Mouse (Mus musculus) urinary bladder, postnatal 14 days (tissue): ENCODE measurements at regions not wholly inside any gene's neighbourhood (a gene's known extent, or its start where the extent isn't known, plus 50 kb on each side); places are given as distances from the start of the nearest gene placed in this dataset.

Source experiments
- DNase-seq: peaks from one replicate; pipeline ENCODE4 v3.0.0; 2021; ENCODE audit warnings: low spot score

DNA sequence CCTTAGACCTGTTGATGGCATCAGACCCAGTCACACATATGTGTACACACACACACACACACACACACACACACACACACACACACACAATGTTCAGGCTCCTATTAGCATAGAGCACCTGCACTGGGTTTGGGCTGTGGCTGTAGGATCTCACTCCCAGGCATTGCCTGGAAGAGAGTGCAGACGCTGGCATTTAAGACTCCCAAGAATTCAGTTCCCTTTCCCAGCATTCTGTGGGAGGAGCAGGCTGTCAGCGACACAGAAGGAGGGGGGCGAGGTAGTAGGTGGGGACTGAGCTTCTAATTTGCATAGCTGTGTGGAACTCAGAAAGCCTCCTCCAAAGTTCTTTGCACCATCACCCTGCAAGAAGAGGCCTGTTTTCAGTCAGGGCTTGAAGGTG is 374.2 kb upstream of the Fam49b start:
- peak; percentile 5 for DNase-seq

DNA sequence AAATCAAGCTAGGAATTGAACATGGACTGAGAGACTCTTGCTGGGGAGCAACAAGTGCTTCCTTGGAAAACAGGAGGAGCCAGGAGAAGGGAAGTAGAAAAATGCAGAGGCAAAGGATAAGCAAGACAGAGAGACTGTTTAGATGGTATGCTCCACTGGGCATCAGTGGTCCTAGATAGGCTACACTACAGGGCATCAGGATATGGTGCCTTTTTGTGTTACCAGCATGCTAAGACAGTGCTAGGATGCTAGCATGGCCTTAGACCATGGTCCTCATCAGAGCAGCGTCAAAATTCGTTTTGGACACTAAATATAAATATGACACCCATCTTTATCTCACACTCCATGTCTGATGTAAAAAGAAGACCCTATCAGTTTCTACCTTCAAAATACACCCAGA is 374.6 kb upstream of the Fam49b start:
- DNase-seq = no peak

DNA sequence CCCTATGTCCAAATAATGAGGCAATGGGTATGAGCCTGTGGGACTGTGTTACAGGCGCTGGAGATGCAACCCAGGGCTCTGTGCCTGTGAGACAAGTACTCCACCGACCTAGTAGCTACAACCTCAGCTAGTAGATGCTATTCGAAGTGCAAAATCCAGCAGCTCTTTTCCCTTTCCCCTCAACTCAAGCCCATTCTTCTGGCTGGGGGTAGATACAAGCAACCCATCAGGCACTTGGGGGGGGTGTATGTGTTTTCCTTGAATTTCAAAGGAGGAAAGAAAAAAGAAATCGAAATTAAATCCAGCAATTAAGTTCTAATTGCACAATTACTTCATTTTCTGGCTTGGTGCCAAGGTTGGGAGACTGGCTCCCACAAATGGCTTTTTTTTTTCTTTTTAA is 372.4 kb upstream of the Gm21798 start:
- DNase-seq = no peak

DNA sequence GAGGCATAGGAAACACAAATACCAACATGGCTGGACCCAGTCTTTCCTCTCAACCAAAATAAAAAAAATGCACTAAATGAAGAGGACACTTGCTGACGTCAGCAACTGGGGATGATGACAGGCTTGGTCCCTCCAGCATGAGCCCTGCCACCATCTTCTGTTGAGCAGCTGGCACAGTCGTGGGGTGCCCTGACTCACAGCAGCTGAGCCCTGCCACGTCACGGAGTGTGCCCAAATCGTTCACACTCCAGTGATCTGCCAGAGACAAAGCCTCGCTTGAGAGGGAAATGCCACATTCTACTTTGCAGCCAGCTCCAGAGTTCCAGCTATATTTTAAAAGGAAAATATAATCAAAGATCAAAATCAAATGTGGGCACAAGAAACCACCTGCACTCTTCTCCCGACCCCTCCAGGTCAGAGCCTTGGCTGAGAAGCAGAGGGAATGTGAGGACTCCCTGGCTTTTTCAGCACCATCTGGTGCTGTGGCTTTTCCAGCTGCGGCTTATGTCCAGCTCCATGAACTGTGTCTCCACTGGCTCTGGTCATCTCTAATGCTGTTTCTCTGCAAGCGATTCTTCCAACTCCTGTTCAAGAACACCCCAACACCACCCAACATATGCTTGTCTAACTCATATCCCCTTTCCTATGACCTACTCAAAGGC is 371.0 kb upstream of the Gm21798 start:
- no peak for DNase-seq

DNA sequence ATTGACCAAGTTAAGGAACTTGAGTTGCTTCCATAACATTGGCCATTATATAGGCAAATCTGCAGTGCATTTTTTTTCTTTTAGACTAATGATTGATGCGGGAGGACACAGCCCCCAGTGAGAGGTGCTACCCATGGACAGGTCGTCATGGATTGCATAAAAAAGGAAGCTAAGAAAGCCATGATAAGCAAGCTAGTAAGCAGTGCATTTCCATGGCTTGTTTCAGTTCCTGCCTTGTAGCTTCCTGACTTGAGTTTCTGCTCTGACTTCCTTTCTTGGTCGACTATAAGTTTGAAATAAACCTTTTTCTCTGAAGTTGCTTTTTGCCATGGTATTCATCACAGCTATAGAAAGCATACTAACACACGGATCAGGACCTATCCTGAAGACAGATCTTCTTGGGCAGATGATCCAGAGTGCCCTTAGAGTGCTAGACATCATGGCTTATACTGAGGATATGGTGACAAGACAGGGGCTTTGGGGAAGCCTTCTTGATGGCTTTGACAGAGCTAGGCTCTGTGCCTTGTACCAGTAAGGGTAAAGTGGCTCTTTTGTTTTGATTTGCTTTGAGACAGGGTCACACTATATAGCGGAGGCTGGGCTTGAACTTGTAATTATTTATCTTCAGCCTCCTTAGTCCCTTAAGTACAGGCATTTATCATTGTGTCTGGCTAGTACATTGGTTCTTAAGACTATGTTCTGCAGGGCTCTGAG is 370.1 kb upstream of the Gm21798 start:
- DNase-seq = no peak

DNA sequence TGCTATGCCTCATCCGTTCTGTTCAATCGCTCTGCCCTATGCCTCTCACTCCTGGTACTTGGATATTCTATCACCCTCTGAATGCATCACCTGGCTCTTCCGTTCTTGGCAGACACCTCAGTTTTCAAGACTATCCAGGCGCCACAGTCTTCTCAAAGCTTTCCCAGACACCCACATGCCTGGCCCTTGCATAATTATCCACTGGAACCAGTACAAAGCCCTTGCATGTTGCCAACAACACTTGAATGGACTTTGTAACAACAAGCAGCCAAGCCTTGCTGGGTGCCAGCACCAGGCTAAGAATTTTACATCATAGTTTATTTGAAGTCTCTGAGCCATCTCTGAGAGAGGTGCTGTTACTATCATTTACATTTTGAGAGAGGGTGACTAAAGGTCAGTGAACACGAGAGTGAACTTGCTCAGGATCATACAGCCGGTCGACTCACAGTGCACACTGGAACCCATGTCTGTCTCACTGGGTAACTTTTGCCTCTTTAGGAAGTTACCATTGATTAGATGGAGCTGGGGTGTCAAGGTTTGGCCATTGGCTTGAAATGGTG is 368.8 kb upstream of the Gm21798 start:
- no peak for DNase-seq

DNA sequence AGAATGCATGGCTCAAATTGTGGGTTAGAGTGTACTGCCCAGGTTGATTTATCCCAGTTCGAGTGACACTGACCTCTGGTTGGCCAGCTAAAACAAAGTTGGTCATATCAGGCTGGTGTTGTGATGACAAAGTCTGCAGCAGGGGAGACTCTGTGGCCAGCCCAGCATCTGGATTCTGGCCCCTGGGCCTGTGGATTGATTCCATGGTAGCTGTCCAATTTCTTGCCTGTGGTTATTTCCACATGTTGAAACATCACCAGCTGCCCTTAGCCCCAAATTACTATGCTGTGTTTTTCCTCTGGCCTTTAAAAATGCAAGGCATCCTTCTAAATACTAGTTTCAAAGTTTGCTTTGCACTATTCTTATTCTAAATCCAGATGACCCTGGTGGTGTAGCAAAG is 346.8 kb upstream of the Gm21798 start:
- no peak for DNase-seq

DNA sequence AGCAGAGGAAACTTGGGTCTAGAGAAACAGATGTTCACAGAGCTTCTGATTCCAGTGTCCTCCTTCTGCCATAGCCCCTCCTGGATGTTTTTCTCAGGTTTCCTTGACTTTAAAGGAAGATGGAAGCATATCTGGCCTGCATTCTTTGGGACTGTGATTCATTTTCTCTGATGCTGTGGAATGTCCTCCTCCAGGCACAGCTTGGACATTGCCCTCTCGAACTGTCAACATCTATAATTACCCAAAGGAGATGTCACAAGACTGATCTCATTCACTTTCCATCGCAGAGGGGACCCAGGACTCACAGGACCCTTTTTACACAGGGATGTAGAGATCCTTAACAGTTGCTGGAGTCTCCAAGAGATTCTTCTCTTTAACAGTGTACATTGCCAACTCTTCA is 345.9 kb upstream of the Gm21798 start:
- no peak for DNase-seq

DNA sequence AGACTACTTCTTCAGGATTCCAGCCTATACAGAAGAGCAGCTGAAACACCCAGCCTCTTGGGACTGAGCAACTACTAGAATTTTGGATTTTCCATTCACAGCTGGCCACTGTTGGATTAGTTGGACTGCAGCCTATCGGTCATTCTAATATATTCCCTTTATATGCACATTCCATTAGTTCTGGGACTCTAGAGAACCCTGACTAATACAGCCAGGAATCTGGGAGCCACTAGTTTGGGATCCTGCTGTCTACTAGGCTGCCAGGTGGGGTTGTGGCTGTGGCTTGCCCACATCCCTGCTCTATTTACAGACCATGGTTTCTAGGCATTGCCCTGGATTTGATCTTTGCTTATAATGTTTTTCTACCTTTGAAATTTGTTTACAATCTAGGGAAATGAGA is 343.3 kb upstream of the Gm21798 start:
- no peak for DNase-seq

DNA sequence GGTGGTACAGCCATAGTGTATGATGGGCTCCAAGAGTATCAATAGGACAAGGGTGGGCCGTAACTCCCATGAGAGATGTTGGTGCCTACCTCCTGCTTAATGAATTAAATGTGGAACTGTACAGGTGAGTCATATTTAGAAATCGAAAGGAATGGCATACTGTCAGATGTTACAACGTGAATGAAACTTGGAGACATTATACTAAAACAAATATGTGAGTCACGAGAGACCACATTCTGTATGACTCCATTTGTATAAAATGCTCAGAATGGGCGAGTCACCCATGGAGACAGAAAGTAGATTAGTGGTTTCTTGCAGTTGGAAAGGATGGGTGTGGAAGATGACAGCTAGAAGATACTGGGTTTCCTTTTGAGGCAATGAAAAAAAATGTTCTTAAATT is 340.4 kb upstream of the Gm21798 start:
- DNase-seq = no peak

DNA sequence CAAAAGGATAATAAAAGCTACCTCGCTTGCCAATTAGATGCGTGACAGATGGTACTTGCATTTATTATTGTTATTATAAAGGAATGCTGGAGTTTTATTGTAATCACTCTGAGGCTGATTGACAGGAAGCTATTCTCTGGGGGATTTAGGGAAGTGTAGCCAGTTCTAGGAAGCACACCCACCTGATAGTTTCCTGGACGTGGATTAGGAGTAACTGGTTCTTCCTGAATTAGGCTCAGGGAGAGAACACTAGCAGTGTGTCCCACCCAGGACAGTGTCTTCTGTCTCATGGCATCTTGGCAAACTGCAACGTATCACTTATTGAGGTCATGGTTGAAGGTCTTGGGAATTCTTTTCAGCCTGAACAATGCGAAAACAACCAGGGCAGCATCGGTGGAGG is 336.9 kb upstream of the Gm21798 start:
- no peak for DNase-seq

DNA sequence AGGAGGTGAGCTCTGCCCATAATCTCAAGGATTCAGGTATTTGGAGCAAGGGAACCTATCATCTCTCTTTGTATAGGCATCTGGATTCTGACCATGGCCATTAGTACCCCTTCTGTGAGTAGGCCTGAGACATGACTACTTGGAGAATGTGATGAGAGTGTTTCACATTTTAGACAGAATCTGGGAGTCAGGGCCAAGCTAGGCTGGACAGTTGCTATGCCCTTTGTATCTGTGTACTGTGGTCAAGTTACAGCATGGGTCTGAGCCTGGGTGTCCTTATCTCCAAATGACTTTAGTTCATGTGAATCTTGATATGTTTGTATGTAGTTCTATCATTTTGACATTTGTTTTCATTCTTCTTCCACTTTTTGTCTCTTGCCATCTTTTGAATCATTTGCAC is 336.3 kb upstream of the Gm21798 start:
- no peak for DNase-seq

DNA sequence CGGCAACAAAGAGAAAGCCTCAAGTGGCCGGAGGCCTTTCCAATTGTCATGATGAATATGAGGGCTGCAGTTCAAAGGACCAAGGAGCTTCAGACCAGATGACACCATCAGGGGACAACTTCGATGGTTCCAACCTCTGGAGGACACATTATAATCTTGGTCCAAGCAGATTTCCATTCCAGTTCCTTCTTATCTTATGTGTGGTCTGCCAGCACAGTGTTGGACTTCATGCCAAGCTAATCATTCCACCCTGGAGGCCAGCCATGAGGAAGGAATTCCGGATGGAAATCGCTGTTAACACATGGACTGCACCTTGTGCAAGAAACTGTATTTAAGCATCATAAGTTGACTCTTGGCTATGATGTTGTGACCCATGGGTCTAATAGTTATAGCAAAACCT is 334.5 kb upstream of the Gm21798 start:
- DNase-seq = no peak

DNA sequence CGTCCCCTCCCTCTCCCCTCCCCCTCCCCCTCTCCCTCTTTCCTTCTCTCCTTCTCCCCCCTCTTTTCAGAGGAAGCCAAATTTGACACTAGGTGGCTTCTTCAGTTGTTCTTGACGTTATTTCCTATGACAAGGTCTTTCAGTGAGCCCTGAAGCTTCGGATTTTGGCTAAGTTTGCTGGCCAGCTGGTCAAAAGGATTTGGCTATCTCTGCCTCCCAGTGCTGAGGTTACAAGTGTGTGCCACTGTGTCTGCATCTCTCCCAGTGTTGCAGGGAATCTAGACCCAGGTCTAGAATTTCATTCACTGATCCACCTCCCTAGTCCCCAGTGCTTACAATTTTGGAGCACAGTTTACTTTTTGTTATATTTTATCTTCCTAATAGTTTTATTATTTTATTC is 329.7 kb upstream of the Gm21798 start:
- no peak for DNase-seq

DNA sequence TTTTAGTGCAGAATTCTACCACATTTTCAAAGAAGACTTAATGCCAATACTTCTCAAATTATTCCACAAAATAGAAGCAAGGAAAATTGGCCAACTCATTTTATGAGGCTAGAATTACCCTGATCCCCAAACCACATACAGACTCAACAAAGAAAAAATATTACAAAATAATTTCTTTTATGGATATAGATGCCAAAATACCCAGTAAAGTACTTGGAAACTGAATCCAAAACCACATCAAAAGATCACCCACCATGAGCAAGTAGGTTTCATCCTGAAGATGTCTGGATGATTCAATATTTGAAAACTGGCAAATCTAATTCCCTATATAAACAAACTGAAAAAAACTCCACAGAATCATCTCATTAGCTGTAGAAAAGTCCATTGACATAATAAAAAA is 316.7 kb upstream of the Gm21798 start:
- no peak for DNase-seq

DNA sequence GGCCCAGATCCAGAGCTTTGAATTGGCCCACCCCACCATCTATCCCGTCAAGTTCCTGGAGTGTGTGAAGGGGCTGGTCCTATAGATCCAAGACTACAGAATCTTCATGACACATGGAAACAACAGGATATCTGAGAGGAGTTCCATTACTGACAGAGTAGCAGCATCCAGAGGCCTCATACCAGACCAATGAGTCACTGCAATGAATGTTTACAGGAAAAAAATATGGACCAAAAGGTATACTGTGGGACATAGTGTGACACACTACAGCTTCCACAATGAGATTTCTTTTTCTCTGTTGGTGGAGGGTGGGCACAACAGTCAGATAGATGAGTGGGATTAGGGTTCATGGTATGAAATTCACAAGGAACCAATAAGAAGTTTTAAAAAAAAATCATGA is 316.0 kb upstream of the Gm21798 start:
- no peak for DNase-seq

DNA sequence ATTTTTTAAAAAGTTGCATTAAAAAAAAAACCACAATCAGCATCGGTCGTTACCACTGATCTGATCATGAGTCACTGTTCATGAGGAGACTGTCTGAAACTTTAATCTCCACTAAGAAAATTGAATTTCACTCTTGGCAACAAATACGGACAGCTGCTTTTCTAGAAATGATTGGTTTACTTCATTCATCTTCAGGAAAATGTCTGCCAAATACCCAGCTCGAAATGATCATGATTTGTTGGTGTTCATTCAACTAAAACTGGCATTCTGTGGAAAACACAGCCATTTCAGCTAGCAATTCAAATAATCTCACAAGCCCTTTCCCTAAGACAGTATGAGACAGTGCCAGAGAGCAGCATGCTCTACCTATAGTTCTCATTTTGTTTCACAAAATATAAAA is 312.7 kb upstream of the Gm21798 start:
- no peak for DNase-seq

DNA sequence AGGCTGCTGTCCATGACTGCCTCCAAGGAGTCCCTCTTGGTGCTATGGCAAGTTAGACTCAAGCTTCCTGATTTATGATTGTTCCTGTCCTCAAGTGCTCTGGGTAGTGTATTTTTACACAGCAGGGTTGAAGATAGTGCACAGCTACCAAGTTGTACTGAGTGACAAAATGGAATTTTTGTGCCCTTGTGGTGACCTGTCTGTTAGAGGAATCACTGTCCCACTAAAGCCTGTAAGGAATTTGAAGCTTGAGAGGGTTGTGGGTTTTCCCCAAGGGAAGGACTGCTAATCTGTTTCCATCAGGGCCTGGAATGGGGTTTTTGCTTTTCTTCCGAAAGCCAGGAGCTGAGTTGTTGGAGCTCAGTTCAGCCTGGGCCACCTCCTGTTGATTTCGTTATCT is 306.8 kb upstream of the Gm21798 start:
- DNase-seq = no peak

DNA sequence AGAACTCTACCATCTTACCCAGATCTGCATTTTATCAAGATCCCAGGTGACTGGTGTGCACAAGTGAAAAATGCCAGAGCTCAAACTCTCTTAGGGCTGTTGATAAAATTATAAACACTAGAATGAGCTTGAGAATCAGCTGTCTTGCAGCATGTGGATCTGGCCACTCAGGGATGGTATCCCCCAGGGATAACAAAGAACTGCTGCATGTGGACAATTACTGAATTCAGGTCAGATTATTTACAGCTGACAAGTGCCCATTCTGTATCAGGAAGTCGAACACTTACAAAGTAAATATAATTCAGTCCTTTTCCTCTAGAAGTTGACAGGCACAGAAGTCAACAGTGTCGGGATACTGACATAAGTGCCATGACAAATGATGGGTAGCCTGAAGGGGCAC is 306.3 kb upstream of the Gm21798 start:
- no peak for DNase-seq

DNA sequence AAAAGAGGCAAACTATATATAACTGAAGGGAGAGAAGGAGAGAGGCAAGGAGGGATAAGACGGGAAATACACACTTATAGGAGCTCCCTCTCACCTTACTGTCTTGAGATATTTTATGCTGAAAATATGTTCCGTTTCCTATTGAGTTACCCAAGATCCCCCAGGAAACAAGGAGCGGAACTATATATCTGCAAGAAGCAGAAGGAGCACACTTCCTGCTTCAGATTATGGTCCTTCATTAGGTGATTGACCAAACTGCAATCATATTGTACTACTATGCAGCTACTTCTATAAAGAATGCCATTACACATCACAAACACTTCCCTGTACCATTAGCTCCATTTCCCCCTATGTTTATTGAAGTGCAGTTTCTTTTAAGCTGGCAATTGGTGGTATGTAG is 304.9 kb upstream of the Gm21798 start:
- no peak for DNase-seq

DNA sequence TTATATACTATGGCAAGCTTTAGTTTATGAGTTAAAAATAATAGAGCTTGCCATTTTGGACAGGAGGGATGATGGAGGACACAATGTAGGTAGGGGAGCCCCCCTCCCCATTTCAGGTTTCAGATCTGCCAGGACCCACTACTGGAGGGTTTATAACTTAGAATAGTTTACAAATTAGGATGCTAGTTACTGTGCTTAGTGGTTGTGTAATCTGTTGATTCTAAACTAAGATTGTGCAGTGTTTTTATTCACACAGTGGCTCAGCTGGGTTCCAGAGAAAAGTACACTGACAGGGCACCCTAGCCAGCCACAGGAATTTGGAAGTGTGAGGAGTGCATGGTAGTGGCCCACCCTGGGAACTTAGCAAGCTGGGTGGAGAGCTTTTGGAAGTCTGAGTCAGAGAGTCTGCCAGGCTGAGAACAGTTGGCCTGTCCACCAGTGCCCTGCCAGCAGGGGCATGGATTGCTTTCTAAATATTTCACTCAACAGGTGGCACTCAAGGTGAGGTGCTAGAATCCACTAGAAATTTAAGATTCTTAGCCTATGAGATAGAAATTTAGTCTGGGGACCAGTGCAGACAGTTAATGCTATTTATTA is 303.9 kb upstream of the Gm21798 start:
- no peak for DNase-seq

DNA sequence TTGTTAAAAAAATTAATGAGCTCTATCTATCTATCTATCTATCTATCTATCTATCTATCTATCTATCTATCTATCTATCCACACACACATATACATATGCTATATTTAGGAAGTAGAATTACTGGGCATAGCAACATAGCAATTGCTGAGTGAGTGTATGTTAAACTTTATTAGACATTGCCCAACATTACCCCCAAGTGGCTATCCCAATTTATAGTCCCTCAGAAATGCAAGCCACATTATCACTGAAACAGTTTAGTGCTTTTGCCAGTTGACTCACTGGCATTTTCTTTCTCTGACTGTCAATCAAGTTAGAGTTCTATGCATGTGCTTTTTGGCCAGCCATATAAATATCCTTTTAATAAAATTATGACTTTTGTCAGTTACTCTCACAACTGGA is 302.3 kb upstream of the Gm21798 start:
- DNase-seq = no peak

DNA sequence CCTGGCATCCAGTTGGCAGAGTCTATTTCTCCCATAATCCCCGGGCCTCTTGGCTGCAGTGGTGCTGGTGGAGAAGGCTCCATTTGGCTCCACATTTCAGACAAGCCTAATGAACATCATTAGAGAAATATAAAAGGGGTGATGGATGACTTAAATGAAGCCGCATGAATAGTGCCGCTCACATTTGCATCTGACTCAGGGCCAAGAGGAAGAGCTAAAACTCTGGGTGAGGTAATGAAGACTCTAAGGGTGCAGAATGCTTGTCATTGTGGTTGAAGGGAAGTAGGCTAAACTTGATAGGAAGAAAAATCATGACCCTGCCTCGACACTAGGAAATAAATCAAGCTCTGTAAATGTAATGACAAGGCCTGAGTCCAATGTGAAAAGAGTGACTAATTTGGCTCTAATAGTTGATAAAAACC is 298.3 kb upstream of the Gm21798 start:
- no peak for DNase-seq
